Mouse (Mus musculus): ENCODE measurements around the gene Mnat1.

Mnat1 gene

DNA sequence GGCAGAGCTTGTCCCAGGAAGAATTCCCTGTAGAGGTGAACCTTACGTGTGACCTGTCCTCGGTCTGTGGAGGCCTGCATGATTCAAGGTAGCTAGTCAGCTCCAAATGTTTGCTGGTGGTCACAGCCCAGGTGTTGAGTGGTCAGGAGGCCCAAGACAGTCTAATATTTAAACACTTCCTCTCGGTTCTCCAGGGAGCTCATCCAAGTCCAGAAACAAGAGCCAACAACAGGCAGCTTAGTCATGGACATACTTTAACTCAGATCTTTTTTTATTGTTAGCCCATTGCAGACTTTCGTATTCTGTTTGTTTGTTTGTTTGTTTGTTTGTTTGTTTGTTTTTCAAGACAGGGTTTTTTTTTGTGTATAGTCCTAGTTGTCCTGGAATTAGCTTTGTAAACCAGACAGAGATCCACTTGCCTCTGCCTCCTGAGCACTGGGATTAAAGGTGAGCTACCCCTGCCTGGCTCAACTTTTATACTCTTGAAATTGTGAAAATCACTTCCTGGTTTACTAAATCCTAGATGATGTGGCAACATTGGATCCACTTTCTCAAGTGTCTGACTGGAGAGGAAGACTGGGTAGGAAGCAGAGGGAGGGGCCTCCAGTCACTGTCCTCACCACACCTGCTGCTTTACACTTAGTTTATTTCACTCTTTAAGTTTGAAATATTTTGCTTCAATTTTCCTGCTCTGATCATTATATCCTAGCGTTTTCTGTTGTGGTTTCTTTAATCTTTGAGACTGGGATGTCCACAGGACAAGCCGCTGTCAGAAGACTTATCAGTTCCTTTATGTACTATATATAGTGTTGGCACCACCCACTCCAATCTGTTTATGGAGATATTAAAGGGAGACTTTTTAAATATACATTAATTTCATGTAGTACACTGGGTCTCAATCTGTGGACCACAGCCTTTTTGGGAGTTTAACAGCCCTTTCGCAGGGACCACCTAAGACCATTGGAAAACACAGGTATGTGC, 194.5 kb downstream of the Mnat1 start:
- no peak for DNase-seq (ENCODE audit: low spot score in 2 of 2)

Data from urinary bladder, adult 18-20 months (tissue).